Mouse (Mus musculus): ENCODE measurements around the gene Ankrd39. TPM values are rescaled to one million over a fixed set of nuclear protein-coding genes. Genes with fewer than 3 reads are reported as not detected.
"Not testable (repeated sequence)": the region's sequence is repeated elsewhere in the genome, so short reads cannot be mapped to it uniquely, and the experiment has no call there.

Gene Ankrd39
- polyA plus RNA-seq, 1 experiment: 19.5 TPM

DNA sequence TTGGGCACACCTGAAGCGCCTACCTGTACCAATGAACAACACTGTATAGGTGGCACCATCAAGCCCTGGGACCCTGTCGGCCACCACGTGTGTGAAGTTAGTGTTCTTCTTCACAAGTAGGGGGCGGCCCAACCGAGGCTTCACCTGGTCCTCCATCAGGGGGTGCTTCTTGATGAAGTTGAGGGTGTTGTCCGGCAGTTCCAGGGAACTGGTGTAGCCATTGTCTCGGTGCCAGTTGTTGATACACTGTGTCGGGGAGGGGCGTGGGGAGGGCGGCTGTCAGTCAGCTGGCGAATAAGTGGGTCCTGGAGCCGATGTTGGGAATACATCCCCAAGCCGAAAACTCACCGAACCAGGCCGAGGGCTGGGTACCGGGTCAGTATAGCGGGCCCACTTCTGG lies 4.7 kb upstream of the Ankrd39 start:
- no peak for DNase-seq (ENCODE audit: low read depth)

- no peak for DNase-seq (ENCODE audit: low read depth)
Measured at GRCm38 (mm10) chr1:36550075-36550863, 3.0 kb upstream of the Ankrd39 start.

DNA sequence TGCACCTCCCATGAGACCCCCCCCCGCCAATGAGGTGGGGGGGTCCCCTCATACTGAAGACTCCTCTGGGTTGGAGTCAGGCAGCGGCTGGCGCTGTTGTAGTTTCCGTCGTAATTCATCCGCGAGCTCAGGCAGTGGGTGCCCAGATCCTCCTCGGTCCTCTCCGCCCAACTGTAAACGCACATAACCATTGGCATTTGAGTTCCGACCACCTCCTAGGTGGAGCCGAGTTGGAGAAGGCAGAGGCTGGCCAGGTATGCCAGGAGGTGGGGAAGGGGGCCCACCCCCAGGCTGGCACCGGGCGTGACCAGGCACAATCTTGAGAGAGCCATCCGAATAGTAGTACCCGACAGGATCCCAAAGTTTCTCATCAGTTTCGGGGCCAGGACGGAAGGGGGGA lies 2.2 kb upstream of the Ankrd39 start:
- DNase-seq (ENCODE audit: low read depth): no peak

GRCm38 (mm10) chr1:36548771-36549170 lies 1.5 kb upstream of the Ankrd39 start:
- no peak for DNase-seq (ENCODE audit: low read depth)

DNA sequence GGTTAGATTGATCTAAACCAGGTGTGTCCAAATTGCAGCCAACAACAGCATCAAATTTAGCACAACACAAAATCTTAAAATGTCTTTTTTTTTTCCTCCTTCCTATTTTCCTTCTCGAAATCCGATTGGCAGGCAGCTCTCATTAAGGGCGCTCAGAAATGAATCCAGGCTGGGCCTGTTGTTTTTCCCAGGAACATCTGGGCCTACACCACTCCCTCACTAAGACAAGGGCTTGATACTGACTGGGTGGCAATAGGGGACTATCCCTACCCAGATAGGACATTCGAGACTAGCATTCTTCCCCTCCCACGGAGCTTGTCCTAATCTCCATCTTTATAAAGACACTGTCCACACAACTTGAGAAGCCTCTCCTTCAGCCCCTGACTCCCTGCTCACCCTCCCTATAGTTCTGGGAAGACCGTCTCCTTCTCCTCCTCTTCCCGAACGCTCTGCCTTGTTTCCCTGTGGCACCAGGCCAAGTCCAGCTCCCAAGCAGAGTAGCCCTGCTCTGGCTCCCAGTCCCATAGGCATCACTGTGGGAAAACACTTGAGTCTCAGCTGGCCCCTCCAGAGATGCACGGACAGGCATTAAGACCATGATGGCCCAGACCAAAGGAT lies 845 bp upstream of the Ankrd39 start:
- DNase-seq (ENCODE audit: low read depth): no peak

GRCm38 (mm10) chr1:36545845-36546600 lies 1.2 kb downstream of the Ankrd39 start:
- no peak for DNase-seq (ENCODE audit: low read depth)

DNA sequence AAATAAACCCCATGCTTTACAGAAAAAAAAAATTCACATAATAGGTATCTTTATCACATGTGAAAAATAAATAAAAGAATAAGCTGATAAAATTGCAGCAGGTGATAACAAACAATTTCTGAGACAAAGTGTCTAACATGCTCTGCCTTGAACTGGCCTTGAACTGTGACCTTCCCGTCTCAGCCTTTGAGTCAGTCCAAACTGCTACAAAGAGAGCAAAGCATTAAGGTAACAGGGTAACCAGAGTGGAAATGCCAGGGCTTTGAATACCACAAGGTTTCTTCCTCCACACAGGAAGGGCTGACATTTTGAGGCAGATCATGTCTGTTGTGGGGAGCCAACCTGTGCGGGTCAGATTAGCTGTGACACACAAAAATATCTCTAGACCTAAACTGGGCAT lies 1.9 kb downstream of the Ankrd39 start:
- DNase-seq (ENCODE audit: low read depth): no peak

DNA sequence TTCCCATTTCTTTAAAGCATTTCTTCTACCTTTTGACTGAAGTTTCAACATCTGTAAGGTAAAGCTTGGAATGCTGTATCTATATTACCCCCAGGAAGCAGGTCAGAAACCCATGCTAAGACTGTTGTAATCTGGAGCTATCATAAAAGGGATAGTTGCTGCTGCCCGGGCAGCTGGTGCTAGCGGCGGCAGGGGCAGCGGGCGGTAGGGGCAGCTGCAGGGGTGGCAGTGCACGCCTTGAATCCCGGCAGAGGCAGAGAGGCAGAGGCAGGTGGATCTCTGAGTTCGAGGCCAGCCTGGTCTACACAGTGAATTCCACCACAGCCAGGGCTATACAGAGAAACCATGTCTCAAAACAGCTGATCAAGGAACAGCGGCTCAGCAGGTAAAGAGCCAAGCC lies 4.3 kb downstream of the Ankrd39 start:
- DNase-seq (ENCODE audit: low read depth): no peak

DNA sequence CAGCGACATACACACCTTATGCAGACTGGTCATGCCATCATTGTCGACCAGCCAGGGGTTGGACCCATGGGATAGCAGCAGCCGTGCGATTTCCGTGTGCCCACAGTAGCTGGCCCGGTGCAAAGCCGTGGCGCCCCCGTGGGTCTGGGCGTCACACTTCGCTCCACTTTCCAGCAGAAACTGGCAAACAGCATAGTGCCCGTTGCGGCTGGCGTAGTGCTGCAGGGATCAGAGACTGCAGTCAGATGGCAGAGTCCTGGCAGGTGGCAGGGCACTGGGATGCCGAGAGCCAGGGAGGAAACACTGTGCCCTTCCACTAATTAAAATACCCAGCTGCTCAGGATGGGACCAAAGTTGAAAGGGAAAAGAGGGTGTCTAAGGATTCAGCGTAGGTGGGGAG lies 5.4 kb downstream of the Ankrd39 start:
- DNase-seq (ENCODE audit: low read depth): no peak

DNA sequence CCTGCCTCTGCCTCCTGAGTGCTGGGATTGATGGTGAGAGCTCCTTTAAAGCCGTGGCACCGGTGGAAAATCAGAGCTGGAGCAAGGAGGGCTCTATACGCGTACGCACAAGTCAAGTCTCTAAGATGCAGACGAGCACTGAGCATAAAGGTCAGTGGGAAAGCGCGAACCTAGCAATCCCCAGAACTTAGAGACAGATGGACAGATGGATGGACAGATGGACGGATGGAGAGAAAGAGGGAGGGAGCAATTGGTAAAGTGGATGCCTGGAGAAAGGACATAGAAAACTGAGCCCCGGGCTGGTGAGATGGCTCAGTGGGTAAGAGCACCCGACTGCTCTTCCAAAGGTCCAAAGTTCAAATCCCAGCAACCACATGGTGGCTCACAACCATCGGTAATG lies 6.4 kb downstream of the Ankrd39 start:
- no peak for DNase-seq (ENCODE audit: low read depth)

GRCm38 (mm10) chr1:36540132-36540531 lies 7.1 kb downstream of the Ankrd39 start:
- no peak for DNase-seq (ENCODE audit: low read depth)

GRCm38 (mm10) chr1:36539186-36539585 lies 8.1 kb downstream of the Ankrd39 start, which contains the start of gene Gm42417:
Gm42417 (minus strand) TSS chr1:36539429.
- DNase-seq (ENCODE audit: low read depth): no peak

GRCm38 (mm10) chr1:36538727-36539126 lies 8.5 kb downstream of the Ankrd39 start:
- no peak for DNase-seq (ENCODE audit: low read depth)

GRCm38 (mm10) chr1:36536783-36537182 lies 10.5 kb downstream of the Ankrd39 start, which contains the start of gene Ankrd23:
Ankrd23 (minus strand) TSS chr1:36536883.
- DNase-seq (ENCODE audit: low read depth): not testable (repeated sequence)

- no peak for DNase-seq (ENCODE audit: low read depth)
Measured at GRCm38 (mm10) chr1:36536397-36536728, 10.9 kb downstream of the Ankrd39 start.

GRCm38 (mm10) chr1:36535477-36536396 lies 11.5 kb downstream of the Ankrd39 start:
- no peak for DNase-seq (ENCODE audit: low read depth)

DNA sequence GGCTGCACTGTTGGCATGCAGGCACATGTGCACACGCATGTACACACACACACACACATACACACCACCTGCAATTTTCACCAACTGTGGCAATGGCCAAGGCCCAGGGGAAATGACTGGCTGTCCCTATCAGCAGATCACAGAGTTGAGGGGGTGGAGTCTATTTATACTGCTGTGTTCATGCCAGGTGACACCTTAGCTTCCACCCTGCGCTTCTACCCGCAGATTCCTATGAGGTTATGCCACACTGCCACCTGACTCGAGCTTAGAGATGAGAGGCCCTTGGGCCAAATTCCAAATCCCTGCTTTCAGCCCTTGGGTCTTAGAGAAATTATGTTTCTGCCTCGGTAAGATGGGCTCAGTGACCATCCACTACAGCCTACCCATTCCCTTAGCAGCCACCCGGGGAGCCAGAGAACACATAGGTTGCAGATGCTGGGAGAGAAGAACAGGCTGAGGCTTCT lies 12.6 kb downstream of the Ankrd39 start:
- no peak for DNase-seq (ENCODE audit: low read depth)

GRCm38 (mm10) chr1:36533546-36533945 lies 13.7 kb downstream of the Ankrd39 start:
- DNase-seq (ENCODE audit: low read depth): no peak

GRCm38 (mm10) chr1:36531461-36531860 lies 15.8 kb downstream of the Ankrd39 start:
- DNase-seq (ENCODE audit: low read depth): no peak

DNA sequence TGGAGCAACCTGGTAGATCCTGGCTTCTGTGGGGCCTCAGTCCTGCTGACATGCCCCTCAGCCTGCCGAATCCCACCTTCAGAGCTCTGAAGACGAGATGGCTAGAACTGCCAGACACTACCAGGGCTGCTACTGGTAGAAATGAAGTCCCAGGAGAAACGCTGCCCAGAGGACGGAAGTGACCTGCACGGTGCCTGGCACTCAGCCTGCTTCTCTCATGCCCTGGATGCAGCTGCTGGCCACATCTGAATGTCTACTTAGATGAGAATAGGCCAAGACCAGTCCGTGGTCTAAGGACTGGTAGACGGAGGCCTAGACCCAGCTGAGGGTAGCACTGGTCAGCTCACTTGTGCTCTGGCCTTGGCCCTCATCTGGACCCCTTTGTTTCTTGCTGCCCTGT lies 16.3 kb downstream of the Ankrd39 start:
- DNase-seq (ENCODE audit: low read depth): no peak

DNA sequence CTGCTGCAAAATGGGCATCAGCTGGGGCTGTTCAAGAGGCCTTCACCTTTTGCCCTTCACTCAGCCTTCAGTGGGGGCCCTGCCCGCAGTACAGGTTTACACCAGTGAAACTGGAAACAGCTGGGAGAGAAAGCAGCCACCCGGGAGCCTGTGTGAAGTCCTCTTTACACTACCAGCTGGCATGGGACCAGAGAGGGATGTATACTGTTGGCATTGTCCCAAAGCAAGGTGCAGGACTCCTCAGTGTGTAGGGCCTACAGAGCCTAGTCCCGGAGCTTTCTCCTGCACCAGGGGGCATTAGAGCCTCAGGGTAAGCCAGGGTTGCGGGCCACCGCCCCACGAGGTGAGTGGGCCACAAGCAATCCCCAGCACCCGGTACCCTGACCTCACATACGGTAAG lies 16.8 kb downstream of the Ankrd39 start:
- DNase-seq (ENCODE audit: low read depth): no peak

GRCm38 (mm10) chr1:36529875-36530274 lies 17.4 kb downstream of the Ankrd39 start:
- DNase-seq (ENCODE audit: low read depth): no peak
